In the genomic region with DNA sequence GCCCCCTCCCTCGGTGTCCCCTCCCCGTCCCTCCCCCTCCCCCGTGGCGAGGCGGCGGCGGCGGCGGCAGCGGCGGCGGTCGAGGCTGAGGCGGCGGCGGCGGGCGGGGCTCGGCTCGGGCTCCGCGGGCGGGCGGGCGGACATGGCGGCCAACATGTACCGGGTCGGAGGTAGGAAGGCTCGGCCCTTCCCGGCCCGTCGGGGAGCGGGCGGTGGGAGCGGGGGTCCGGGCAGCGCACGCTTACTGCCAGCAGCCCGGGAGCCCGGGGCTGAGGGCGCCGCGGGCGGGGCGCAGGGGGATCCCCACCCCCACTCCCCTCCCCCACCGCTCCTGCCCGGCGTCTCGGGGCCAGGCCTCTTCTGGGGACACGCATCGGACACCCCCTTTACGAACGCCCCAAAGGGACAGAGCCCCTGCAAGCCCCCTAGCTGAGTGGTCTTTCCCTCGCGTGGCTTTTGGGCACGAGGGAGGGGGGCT, we compare ENCODE assay signal across 8 mouse cellular contexts. TPM values are rescaled to one million over a fixed set of nuclear protein-coding genes. Genes with fewer than 3 reads are reported as not detected.
DNase-seq lines count a peak whose midpoint lies in the region; ATAC-seq lines count a peak whose summit lies in the region.

A gene (plus strand): TSS at position 48 of the 478 bp plus-strand sequence.

- H3K4me1 ChIP-seq in embryonic facial prominence, embryonic 10.5 days, result peaks cover 23% of the 10 kb centered on the region
- H3K4me1 ChIP-seq in intestine, embryonic 14.5 days (replicated peaks; ENCODE audit: control insufficient read depth, insufficient read depth, low read length), result 0 out of 2 replicates have a peak, but pooled peaks cover 9% of the 10 kb centered on the region
- H3K4me1 ChIP-seq in megakaryocyte, embryonic 14.5 days, result peaks cover 74% of the 10 kb centered on the region

- intact Hi-C loops in left cerebral cortex, postnatal 25 days (cut with DNase I), result no loop called here

- no peaks in the 10 kb centered on the region for H3K9me3 ChIP-seq in embryonic facial prominence, embryonic 10.5 days
- no peaks in the 10 kb centered on the region for H3K9me3 ChIP-seq in intestine, embryonic 14.5 days (ENCODE audit: control insufficient read depth, low read length)
- H3K9me3 ChIP-seq in megakaryocyte, embryonic 14.5 days, result no peaks in the 10 kb centered on the region

- peak within 1 kb of the TSS; percentile 88 for H3K9ac ChIP-seq in intestine, embryonic 14.5 days (ENCODE audit: low read length)

- peak; percentile 85 for DNase-seq in adrenal gland, postnatal 10 days
- DNase-seq in embryonic facial prominence, embryonic 10.5 days (ENCODE audit: low spot score), result peak; percentile 75
- no peak for DNase-seq in gonadal fat pad, adult 2 months (ENCODE audit: low read depth)
- peak; percentile 86 for DNase-seq in intestine, embryonic 14.5 days (ENCODE audit: low spot score)
- peak; percentile 47 to 58 for DNase-seq in left cerebral cortex, postnatal 25 days (ENCODE audit: low spot score in 2 of 2)
- DNase-seq in right cerebral cortex, postnatal 25 days, result peak; percentile 73
- no peak for DNase-seq in yolk sac, embryonic 10.5 days (ENCODE audit: low spot score)

- H3K4me2 ChIP-seq in intestine, embryonic 14.5 days (ENCODE audit: low read length), result peak within 1 kb of the TSS; percentile 72

- H3K36me3 ChIP-seq in embryonic facial prominence, embryonic 10.5 days (replicated peaks), result peaks cover 19% of the 10 kb centered on the region
- H3K36me3 ChIP-seq in intestine, embryonic 14.5 days (ENCODE audit: control insufficient read depth, insufficient read depth, low read length), result no peaks in the 10 kb centered on the region
- peaks cover 53% of the 10 kb centered on the region for H3K36me3 ChIP-seq in megakaryocyte, embryonic 14.5 days (replicated peaks; ENCODE audit: low read length)

- H3K27me3 ChIP-seq in embryonic facial prominence, embryonic 10.5 days (replicated peaks; ENCODE audit: low read depth, poor library complexity, severe bottlenecking), result no peaks in the 10 kb centered on the region
- no peaks in the 10 kb centered on the region for H3K27me3 ChIP-seq in intestine, embryonic 14.5 days (replicated peaks; ENCODE audit: control insufficient read depth, insufficient read depth, low read length)
- H3K27me3 ChIP-seq in megakaryocyte, embryonic 14.5 days (replicated peaks), result no peaks in the 10 kb centered on the region

- under 1% methylated on average over 45 of the region's 56 CpGs for WGBS in embryonic facial prominence, embryonic 10.5 days
- WGBS in intestine, embryonic 14.5 days, result 2% methylated on average over 32 of the region's 56 CpGs

- H3K27ac ChIP-seq in embryonic facial prominence, embryonic 10.5 days (replicated peaks), result peak within 1 kb of the TSS; percentile 98
- H3K27ac ChIP-seq in intestine, embryonic 14.5 days (ENCODE audit: low read depth), result peak within 1 kb of the TSS; percentile 89

- peak within 1 kb of the TSS; percentile 92 for H3K4me3 ChIP-seq in embryonic facial prominence, embryonic 10.5 days
- peak within 1 kb of the TSS; percentile 71 for H3K4me3 ChIP-seq in intestine, embryonic 14.5 days (ENCODE audit: low read depth, low read length)
- H3K4me3 ChIP-seq in megakaryocyte, embryonic 14.5 days (replicated peaks), result peak within 1 kb of the TSS; percentile 96

- peak; percentile 65 for ATAC-seq in intestine, embryonic 14.5 days (replicated peaks; ENCODE audit: low FRiP score, low TSS enrichment, low read depth)

RNA-seq across cellular contexts. Expression of the gene that starts here (rescaled TPM):
- 10 to 100 TPM; 60.9 to 70.6 TPM for total RNA-seq in adrenal gland, postnatal 10 days (2021)
- polyA plus RNA-seq in embryonic facial prominence, embryonic 10.5 days (2016; fragmentation: Nextera tagmentation; extraction: Ambion mirVana), result 38.4 and 40.5 TPM in 2 replicates
- polyA plus RNA-seq in gonadal fat pad, adult 2 months (2012; rRNA removed), result 52.0 and 63.7 TPM in 2 replicates
- polyA plus RNA-seq in intestine, embryonic 14.5 days (2014; fragmentation: Nextera tagmentation; extraction: Ambion mirVana), result 31.6 and 37.0 TPM in 2 replicates
- total RNA-seq in left cerebral cortex, postnatal 25 days (2021), result 10 to 100 TPM; 74.0 to 83.0 TPM
- 183 and 216 TPM in 2 replicates for polyA plus RNA-seq in megakaryocyte, embryonic 14.5 days (2012; ENCODE audit: insufficient read depth, low replicate concordance)

Comparison
In these comparisons a context has a peak if more than half of its experiments do, and no peak if none do; other contexts are left out.
1. DNase-seq: peak in adrenal gland, postnatal 10 days (single experiment), embryonic facial prominence, embryonic 10.5 days (single experiment), intestine, embryonic 14.5 days (single experiment), left cerebral cortex, postnatal 25 days (2 of 2) and right cerebral cortex, postnatal 25 days (single experiment); none in gonadal fat pad, adult 2 months (single experiment) and yolk sac, embryonic 10.5 days (single experiment).
2. Peak in every context shown above with its lines, with median percentiles within 50 percentile points of each other: H3K4me3 ChIP-seq.